Mouse (Mus musculus): Measurements from ENCODE around the gene Pon1. TPM values are rescaled to one million over a fixed set of nuclear protein-coding genes. Genes with fewer than 3 reads are reported as not detected.
A peak's percentile ranks its signal among the peaks of the same experiment; 100 is the strongest.

The Pon1 gene
- polyA plus RNA-seq, 1 experiment, result 44.0 TPM

- Histone ChIP-seq H3K4me3 (replicated peaks; ENCODE audit: extremely low read depth, low read depth, low read length) (no peak overlapping the region), H3K4me1 (ENCODE audit: control insufficient read depth, insufficient read depth, low read length) (no peaks in the 10 kb centered on the region)
- 91% methylated on average over 4 of the region's 4 CpGs for WGBS
- no peak for TF ChIP-seq POLR2A (IDR thresholded peaks at IDR 0.05; ENCODE audit: borderline replicate concordance, extremely low read depth, low read depth, low read length)
- TF ChIP-seq CTCF (IDR thresholded peaks at IDR 0.05; ENCODE audit: insufficient read depth, low read length), result no peak
- DNase-seq, result no peak
Observed at GRCm38 (mm10) chr6:5218190-5218589, 24.4 kb upstream of the Pon1 start.

- 63% methylated on average over 2 of the region's 2 CpGs for WGBS
- peaks cover 2% of the 10 kb centered on the region; the same call in 1 of the 2 replicates for H3K4me1 ChIP-seq (ENCODE audit: control insufficient read depth, insufficient read depth, low read length)
- DNase-seq, result no peak
- TF ChIP-seq CTCF (IDR thresholded peaks at IDR 0.05; ENCODE audit: insufficient read depth, low read length), result no peak
- no peak for TF ChIP-seq POLR2A (IDR thresholded peaks at IDR 0.05; ENCODE audit: borderline replicate concordance, extremely low read depth, low read depth, low read length)
- H3K4me3 ChIP-seq (replicated peaks; ENCODE audit: extremely low read depth, low read depth, low read length), result no peak overlapping the region
Observed at GRCm38 (mm10) chr6:5207817-5208216, 14.1 kb upstream of the Pon1 start.

- peak; percentile 48 for DNase-seq
Observed at GRCm38 (mm10) chr6:5199916-5200315, 6.2 kb upstream of the Pon1 start.

DNA sequence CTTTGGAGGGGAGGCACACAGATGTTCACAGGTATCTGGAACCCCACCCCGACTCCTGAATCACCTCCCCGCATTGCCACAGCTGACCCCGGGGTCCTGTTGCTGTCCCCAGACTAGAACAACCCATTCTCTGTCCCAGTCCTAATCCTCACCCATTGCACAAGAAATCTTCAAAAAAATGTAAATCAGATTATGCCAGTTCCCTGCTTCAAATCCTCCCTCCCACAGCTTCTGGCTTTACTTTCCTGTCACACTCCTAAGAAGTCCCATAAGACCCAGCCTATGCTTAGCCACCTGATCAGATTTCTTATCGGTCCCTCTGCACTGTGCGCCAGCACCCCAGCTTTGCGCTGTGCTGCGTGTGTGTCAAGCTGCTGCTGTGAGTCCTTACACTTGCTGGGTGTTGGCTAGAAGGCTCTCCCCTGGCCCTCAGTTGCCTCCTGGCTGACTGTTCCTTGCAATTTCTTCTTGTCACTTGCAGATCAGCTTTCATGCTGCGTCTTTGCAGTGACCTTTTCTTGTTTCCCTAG is 5.7 kb upstream of the Pon1 start:
- no peak for DNase-seq
- WGBS, result 77% methylated on average over 8 of the region's 8 CpGs
- no peak for TF ChIP-seq POLR2A (IDR thresholded peaks at IDR 0.05; ENCODE audit: borderline replicate concordance, extremely low read depth, low read depth, low read length)
- TF ChIP-seq CTCF (IDR thresholded peaks at IDR 0.05; ENCODE audit: insufficient read depth, low read length), result no peak
- Histone ChIP-seq H3K4me1 (ENCODE audit: control insufficient read depth, insufficient read depth, low read length) (peaks cover 2% of the 10 kb centered on the region; the same call in 1 of the 2 replicates), H3K4me3 (replicated peaks; ENCODE audit: extremely low read depth, low read depth, low read length) (no peak overlapping the region)

More at GRCm38 (mm10) chr6:5199916-5200315, 6.2 kb upstream of the Pon1 start:
- TF ChIP-seq POLR2A (IDR thresholded peaks at IDR 0.05; ENCODE audit: borderline replicate concordance, extremely low read depth, low read depth, low read length) (no peak), CTCF (IDR thresholded peaks at IDR 0.05; ENCODE audit: insufficient read depth, low read length) (no peak)
- Histone ChIP-seq H3K4me1 (ENCODE audit: control insufficient read depth, insufficient read depth, low read length) (peaks cover 2% of the 10 kb centered on the region; the same call in 1 of the 2 replicates), H3K4me3 (replicated peaks; ENCODE audit: extremely low read depth, low read depth, low read length) (no peak overlapping the region)
- WGBS, result 65% methylated on average over 3 of the region's 3 CpGs

GRCm38 (mm10) chr6:5198590-5198989 is 4.8 kb upstream of the Pon1 start:
- no peak for TF ChIP-seq POLR2A (IDR thresholded peaks at IDR 0.05; ENCODE audit: borderline replicate concordance, extremely low read depth, low read depth, low read length)
- TF ChIP-seq CTCF (IDR thresholded peaks at IDR 0.05; ENCODE audit: insufficient read depth, low read length), result no peak
- Histone ChIP-seq H3K4me1 (ENCODE audit: control insufficient read depth, insufficient read depth, low read length) (peaks cover 4% of the 10 kb centered on the region), H3K4me3 (replicated peaks; ENCODE audit: extremely low read depth, low read depth, low read length) (no peak overlapping the region)
- DNase-seq, result no peak
- WGBS, result 74% methylated on average over 5 of the region's 5 CpGs

DNA sequence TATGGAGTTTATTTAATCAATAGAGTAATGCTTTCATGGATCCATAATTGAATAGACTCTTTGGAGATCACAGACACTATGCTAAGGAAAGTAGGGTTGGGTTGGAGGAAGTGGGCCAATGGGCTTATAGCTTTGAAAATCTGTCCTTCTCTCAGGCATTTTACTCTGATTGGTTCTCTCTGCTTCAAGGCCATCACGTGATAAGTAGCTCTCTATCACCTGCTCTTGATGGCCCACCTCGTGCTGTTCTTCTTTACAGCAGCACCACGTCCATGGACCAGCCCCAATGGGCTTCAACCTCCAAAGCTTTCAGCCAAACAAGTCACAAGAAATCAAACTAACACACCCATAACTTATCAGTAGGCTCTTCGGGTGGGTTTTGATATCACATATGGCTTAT is 3.0 kb downstream of the Pon1 start:
- Histone ChIP-seq H3K4me1 (ENCODE audit: control insufficient read depth, insufficient read depth, low read length) (peaks cover 4% of the 10 kb centered on the region), H3K4me3 (replicated peaks; ENCODE audit: extremely low read depth, low read depth, low read length) (no peak overlapping the region)
- DNase-seq, result no peak
- TF ChIP-seq CTCF (IDR thresholded peaks at IDR 0.05; ENCODE audit: insufficient read depth, low read length) (no peak), POLR2A (IDR thresholded peaks at IDR 0.05; ENCODE audit: borderline replicate concordance, extremely low read depth, low read depth, low read length) (no peak)
- WGBS, result 81% methylated on average over 4 of the region's 4 CpGs

DNA sequence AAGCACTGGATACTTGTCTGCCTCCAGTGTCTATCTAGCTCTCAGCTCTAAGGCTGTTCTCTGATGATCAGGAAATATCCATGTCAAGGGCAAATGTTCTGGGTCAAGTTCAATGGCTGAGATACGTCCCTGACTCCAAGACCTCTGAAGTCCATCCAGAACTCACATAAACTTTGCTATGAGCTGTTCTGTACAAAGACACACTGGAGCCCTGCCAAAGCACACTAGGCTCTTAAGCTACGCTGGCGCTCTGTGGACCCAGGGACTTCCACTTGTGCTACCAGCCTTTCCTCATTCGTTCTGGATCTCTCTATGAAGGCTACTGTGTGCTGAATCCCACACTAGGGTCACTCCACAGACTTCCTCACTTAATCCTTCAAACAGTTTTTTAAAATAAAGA is 4.2 kb downstream of the Pon1 start:
- peak; percentile 48 for DNase-seq
- Histone ChIP-seq H3K4me1 (ENCODE audit: control insufficient read depth, insufficient read depth, low read length) (peaks cover 4% of the 10 kb centered on the region), H3K4me3 (replicated peaks; ENCODE audit: extremely low read depth, low read depth, low read length) (no peak overlapping the region)
- TF ChIP-seq POLR2A (IDR thresholded peaks at IDR 0.05; ENCODE audit: borderline replicate concordance, extremely low read depth, low read depth, low read length) (no peak), CTCF (IDR thresholded peaks at IDR 0.05; ENCODE audit: insufficient read depth, low read length) (no peak)
- 29% methylated on average over 4 of the region's 4 CpGs for WGBS

DNA sequence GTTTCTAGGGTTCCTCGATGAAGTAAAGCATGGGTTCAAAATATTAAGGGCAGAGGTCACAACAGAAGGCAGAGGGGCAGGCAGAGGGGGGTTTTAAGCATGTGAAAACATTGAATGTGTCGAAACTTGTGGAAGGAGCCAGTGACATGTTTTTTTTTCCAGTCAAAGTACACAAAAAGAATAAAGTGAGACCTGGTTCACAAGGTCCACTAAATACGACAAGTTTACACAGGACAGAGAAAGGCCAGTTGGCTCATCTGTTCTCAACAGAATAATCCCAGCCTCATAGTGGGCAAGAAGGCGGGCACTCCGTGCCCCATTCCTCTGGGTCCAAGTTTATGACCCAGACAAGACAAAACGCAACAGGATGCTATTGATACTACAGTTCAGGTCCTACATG is 4.8 kb downstream of the Pon1 start:
- H3K4me1 ChIP-seq (ENCODE audit: control insufficient read depth, insufficient read depth, low read length), result peaks cover 4% of the 10 kb centered on the region
- no peak overlapping the region for H3K4me3 ChIP-seq (replicated peaks; ENCODE audit: extremely low read depth, low read depth, low read length)
- no peak for DNase-seq
- 68% methylated on average over 6 of the region's 6 CpGs for WGBS
- TF ChIP-seq CTCF (IDR thresholded peaks at IDR 0.05; ENCODE audit: insufficient read depth, low read length) (no peak), POLR2A (IDR thresholded peaks at IDR 0.05; ENCODE audit: borderline replicate concordance, extremely low read depth, low read depth, low read length) (no peak)

DNA sequence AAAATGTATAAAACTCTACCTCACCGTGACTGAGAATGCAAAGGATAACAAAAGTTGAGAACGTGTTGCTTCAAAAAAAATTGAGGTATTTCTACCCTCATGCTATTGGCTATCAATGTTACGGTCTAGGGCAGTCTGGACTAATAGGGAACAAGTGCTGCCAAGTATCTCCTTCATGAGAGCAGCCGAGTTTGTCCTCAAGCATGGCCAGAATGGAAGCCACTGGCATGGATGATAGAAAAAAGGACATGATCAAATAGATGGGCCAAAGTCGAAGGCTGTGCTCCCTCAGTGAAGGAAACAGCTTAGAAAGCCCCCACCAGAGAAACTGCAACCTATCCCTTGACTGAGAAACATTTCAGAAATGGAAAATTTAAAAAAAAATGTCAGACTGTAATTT is 5.7 kb downstream of the Pon1 start:
- WGBS, result 78% methylated on average over 5 of the region's 5 CpGs
- TF ChIP-seq CTCF (IDR thresholded peaks at IDR 0.05; ENCODE audit: insufficient read depth, low read length), result no peak
- TF ChIP-seq POLR2A (IDR thresholded peaks at IDR 0.05; ENCODE audit: borderline replicate concordance, extremely low read depth, low read depth, low read length), result no peak
- H3K4me1 ChIP-seq (ENCODE audit: control insufficient read depth, insufficient read depth, low read length), result no peaks in the 10 kb centered on the region; the same call in 1 of the 2 replicates

GRCm38 (mm10) chr6:5187586-5187985 is 6.2 kb downstream of the Pon1 start:
- WGBS, result 85% methylated on average over 6 of the region's 6 CpGs
- no peaks in the 10 kb centered on the region; the same call in 1 of the 2 replicates for H3K4me1 ChIP-seq (ENCODE audit: control insufficient read depth, insufficient read depth, low read length)

More for the DNA sequence above, 5.7 kb downstream of the Pon1 start:
- no peak for DNase-seq
- no peak overlapping the region for H3K4me3 ChIP-seq (replicated peaks; ENCODE audit: extremely low read depth, low read depth, low read length)

More at GRCm38 (mm10) chr6:5187586-5187985, 6.2 kb downstream of the Pon1 start:
- DNase-seq, result no peak
- TF ChIP-seq POLR2A (IDR thresholded peaks at IDR 0.05; ENCODE audit: borderline replicate concordance, extremely low read depth, low read depth, low read length) (no peak), CTCF (IDR thresholded peaks at IDR 0.05; ENCODE audit: insufficient read depth, low read length) (no peak)
- H3K4me3 ChIP-seq (replicated peaks; ENCODE audit: extremely low read depth, low read depth, low read length), result no peak overlapping the region

All from lung, adult 2 months (tissue).